Mouse (Mus musculus) T-helper 2 cell (primary cell): ENCODE results near the gene Rexo1.

Experiments
- in situ Hi-C: fragments of 300-600 bp; cut with MboI, MseI; formaldehyde crosslinking; loops from one replicate; pipeline ENCODE4 v1.15.1; 2025; ENCODE audit warnings: high pct_unique_total_duplicates

Gene Rexo1

DNA sequence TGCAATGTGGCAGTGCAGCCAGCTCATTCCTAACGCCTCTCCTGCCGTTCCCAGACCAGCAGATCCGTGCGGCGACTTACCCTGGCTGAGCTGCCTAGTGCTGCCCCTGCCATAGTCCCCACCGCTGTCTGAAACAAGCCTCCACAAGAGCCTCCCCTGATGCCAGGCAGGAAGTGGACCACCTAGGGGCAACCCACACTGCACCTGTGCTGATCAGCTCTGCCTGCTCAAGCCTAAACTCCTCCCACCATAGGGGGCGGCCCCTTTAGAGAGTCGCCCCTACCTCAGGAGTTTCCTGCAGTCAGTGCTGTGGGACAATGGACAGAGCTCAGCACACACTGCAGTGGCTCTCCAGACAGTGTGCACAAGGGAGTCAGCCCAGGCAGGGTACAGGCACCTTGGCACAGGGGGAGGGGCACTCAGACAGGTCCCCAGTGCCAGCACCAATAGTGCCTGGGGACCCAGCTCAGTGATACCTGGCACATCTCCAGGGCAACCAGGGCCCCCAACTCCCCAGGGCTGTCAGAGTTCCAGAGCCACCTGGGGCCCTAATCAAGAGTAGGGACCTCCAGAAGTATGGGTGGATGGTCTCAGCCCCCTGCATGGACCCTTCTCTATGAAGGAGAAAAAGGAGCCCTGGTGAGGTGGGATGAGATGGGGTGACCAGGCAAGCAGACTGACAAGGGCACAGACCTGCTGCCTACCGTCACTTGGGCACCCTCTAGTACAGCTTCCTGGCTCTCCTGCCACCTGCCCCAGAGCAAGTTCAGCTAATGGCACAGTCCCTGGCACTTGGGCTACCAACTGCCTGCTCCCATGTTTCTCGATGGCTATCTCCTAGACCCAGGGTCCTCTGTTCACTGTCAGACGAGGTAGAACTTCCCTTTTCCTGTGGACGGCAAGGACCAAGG is 23.5 kb upstream of the Rexo1 start:
- in situ Hi-C loops, result no loop called here

- in situ Hi-C loops, result no loop called here
Observed at GRCm38 (mm10) chr10:80584045-80584488, 22.7 kb upstream of the Rexo1 start.

- in situ Hi-C loops, result no loop called here
Observed at GRCm38 (mm10) chr10:80583047-80583446, 21.7 kb upstream of the Rexo1 start.

GRCm38 (mm10) chr10:80578911-80579310 is 17.6 kb upstream of the Rexo1 start:
- in situ Hi-C loops, result loop anchor here (5.0 kb wide), 1 partner anchor 108 kb away; no protein-coding TSS in a partner anchor

- in situ Hi-C loops, result loop anchor here (5.0 kb wide), 1 partner anchor 109 kb away; no protein-coding TSS in a partner anchor
Observed at GRCm38 (mm10) chr10:80578131-80578750, 16.9 kb upstream of the Rexo1 start.

DNA sequence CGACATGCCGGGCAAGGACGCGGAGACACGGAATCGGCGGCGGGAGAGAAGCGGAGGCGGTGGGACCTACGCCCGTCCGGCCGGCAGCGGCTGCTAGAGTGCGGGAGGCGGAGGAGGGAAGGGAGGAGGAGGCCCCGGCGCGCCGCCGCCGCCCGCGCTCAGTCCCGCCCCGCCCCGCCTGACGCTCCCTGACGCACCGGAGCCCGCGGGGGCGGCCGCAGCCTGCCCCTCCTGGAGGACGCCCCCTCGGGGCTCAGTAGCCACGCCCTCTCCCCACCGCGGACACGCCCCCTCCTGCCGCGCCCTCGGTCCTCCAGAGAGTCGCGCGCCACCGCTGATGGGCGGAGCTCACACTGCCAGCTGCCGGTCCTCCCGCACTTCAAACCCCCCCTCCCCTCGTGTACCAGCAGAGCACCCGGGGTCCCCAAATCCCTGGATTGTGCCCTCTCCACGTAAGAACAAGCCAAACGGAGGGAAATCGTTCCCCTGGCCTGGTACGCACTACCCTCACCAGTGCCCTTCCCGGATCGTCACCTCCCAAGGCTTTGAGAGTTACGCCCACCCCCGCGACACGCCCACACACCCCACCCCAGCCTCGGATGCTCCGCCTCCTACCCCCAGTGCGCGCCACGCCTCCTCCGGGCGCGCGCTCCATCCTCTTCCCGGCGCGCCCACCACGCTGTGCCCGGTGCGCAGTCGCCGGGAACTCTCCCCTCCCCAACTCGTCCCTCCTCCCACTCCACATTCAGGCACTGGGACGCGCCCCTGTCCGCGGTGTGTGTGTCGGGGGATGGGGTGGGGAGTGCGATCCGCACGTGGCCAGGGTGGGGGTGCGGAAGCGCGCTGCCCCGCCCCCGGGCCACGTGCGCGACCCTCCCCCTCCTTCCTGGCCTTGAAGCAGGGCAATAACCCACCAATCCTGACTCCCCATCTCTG is 16.1 kb upstream of the Rexo1 start, which contains the start of gene Klf16:
TSS of gene Klf16 (minus strand) at position 127 of the 936 bp plus-strand sequence.
- in situ Hi-C loops, result loop anchor here (5.0 kb wide), 1 partner anchor 110 kb away; no protein-coding TSS in a partner anchor

- in situ Hi-C loops, result loop anchor here (5.0 kb wide), 1 partner anchor 111 kb away; no protein-coding TSS in a partner anchor
Observed at GRCm38 (mm10) chr10:80576351-80577194, 15.2 kb upstream of the Rexo1 start.

DNA sequence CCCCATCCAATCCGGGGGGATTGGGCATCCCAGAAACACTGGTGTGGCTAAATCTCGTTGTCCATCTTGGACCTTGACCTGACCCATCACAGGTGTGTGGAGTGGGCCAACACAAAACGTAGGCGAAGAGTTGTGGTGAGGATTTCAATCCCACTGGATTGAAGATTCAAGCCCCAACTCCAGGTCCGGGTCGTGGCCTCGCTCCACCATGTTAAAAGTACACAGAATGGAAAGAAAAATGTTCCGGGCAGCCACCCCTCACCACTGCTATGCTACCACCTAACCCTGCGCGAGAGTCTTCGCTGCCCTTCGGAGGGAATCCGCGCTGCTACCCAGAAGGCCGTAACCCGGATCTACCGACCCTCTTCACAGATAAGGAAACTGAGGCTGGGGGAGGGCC is 14.6 kb upstream of the Rexo1 start:
- in situ Hi-C loops, result loop anchor here (5.0 kb wide), 1 partner anchor 111 kb away; no protein-coding TSS in a partner anchor

DNA sequence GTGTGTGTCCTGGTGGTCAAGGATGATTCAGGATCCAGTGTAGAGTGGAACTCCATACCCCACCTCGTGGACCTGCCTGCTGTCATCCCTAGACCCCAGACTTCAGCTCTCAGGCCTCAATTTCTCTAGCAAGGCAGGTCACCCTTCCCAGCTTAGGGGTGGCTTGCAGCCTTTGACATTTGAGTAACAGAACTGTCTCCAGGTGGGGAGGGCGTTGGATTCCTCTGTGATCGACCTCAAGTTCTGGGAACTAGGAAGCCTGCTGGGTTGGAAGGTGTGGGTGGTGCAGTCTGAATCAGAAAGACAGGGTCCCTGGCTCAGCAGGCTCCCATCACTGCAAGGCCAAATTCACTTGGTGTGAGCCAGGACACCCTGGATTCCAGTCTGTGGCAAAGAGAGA is 13.5 kb upstream of the Rexo1 start:
- in situ Hi-C loops, result loop anchor here (5.0 kb wide), 1 partner anchor 112 kb away; no protein-coding TSS in a partner anchor

GRCm38 (mm10) chr10:80573944-80574343 is 12.6 kb upstream of the Rexo1 start:
- in situ Hi-C loops, result no loop called here

GRCm38 (mm10) chr10:80572477-80572876 is 11.1 kb upstream of the Rexo1 start:
- in situ Hi-C loops, result no loop called here

DNA sequence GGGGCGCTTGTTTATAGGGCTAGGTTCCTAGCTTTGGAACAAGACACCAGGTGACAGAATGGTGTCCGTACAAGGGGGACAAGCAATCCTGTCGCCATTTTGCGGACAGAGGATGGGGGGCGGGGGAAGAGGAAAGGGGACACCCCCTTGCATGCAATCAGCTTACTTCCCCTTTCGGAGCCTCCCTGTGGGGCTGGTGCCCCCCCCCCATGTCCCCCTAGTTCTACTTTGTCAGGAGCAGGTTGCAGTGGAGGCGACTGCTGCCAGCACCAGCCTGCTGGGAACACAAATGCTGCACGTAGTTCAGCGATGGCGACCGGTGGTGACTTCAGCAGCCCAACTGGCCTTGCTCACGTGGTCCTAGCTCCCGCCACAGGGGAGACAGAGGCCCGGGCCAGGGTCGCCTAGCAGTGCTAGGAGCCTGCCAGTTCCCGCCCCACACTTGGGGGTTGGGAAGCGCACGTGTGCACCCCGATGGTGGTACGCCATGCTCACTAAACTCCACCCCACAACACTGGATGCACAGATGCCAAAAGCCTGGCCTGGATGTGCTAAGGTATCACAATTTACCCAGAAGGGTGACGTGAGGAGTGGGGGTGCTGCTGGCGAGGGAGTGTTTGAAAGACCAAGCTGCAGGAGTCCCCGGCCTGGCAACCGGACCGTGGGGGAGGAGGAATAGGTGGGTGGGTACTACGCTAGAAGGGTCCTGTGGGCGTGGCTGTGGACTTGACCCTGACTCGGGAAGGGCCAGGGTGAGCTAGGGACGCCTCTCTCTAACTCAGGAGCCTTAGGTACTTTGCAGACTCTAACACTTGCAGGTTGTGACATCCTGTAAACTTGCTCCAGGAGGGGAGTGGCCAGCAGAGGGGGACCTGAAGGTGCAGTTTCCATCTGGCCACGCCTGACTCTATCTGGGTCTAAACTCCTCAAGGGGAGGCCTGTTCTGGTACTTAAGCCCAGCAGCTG is 9.8 kb upstream of the Rexo1 start:
- in situ Hi-C loops, result no loop called here

GRCm38 (mm10) chr10:80570419-80570818 is 9.1 kb upstream of the Rexo1 start:
- in situ Hi-C loops, result no loop called here

GRCm38 (mm10) chr10:80569664-80570066 is 8.3 kb upstream of the Rexo1 start:
- in situ Hi-C loops, result no loop called here

- in situ Hi-C loops, result no loop called here
Observed at GRCm38 (mm10) chr10:80568876-80569275, 7.5 kb upstream of the Rexo1 start.

GRCm38 (mm10) chr10:80566375-80567092 is 5.2 kb upstream of the Rexo1 start:
- in situ Hi-C loops, result no loop called here

- in situ Hi-C loops, result no loop called here
Observed at GRCm38 (mm10) chr10:80560621-80561020, 739 bp downstream of the Rexo1 start.

- in situ Hi-C loops, result no loop called here
Observed at GRCm38 (mm10) chr10:80559431-80559830, 1.9 kb downstream of the Rexo1 start.
